Mouse (Mus musculus): Measurements from ENCODE around the gene Zeb2. TPM values are rescaled to one million over a fixed set of nuclear protein-coding genes. Genes with fewer than 3 reads are reported as not detected.

Gene Zeb2
- polyA plus RNA-seq, 1 experiment from 2014 or later = 32.3 TPM

- WGBS = 88% methylated on average over 3 of the region's 3 CpGs
- Histone ChIP-seq H3K27ac (replicated peaks; ENCODE audit: low read depth, low read length) (no peak overlapping the region), H3K4me2 (ENCODE audit: low read length) (no peak overlapping the region), H3K9ac (replicated peaks; ENCODE audit: low read length) (no peak overlapping the region), H3K4me1 (ENCODE audit: control insufficient read depth, insufficient read depth, low read length) (peaks cover 14% of the 10 kb centered on the region; the same call in 1 of the 2 replicates), H3K36me3 (ENCODE audit: control insufficient read depth, insufficient read depth, low read length) (no peaks in the 10 kb centered on the region), H3K9me3 (ENCODE audit: control insufficient read depth, low read length) (no peaks in the 10 kb centered on the region), H3K27me3 (ENCODE audit: control insufficient read depth, insufficient read depth, low read length) (no peaks in the 10 kb centered on the region), H3K4me3 (replicated peaks; ENCODE audit: low read depth, low read length) (no peak overlapping the region)
- DNase-seq (no peak), ATAC-seq (ENCODE audit: low FRiP score, low TSS enrichment) (no peak)
Observed at GRCm38 (mm10) chr2:44981646-44982045, 135.5 kb downstream of the Zeb2 start.

GRCm38 (mm10) chr2:44979042-44979721 lies 138.0 kb downstream of the Zeb2 start:
- 5% methylated on average over 18 of the region's 18 CpGs for WGBS
- no peak overlapping the region for H3K27ac ChIP-seq (replicated peaks; ENCODE audit: low read depth, low read length)
- peak overlapping the region; percentile 26; the same call in 1 of the 2 replicates for H3K9ac ChIP-seq (replicated peaks; ENCODE audit: low read length)
- H3K27me3 ChIP-seq (ENCODE audit: control insufficient read depth, insufficient read depth, low read length) = no peaks in the 10 kb centered on the region
- no peaks in the 10 kb centered on the region for H3K9me3 ChIP-seq (ENCODE audit: control insufficient read depth, low read length)
- H3K4me1 ChIP-seq (ENCODE audit: control insufficient read depth, insufficient read depth, low read length) = peaks cover 14% of the 10 kb centered on the region; the same call in 1 of the 2 replicates
- H3K4me2 ChIP-seq (ENCODE audit: low read length) = peak overlapping the region; percentile 60
- H3K4me3 ChIP-seq (replicated peaks; ENCODE audit: low read depth, low read length) = peak overlapping the region; percentile 33
- ATAC-seq (ENCODE audit: low FRiP score, low TSS enrichment) (peak; percentile 70; the same call in 1 of the 2 replicates), DNase-seq (peak; percentile 69)
- no peaks in the 10 kb centered on the region for H3K36me3 ChIP-seq (ENCODE audit: control insufficient read depth, insufficient read depth, low read length)

GRCm38 (mm10) chr2:44978038-44978437 lies 139.2 kb downstream of the Zeb2 start:
- DNase-seq = no peak
- Histone ChIP-seq H3K4me2 (ENCODE audit: low read length) (no peak overlapping the region), H3K9ac (replicated peaks; ENCODE audit: low read length) (no peak overlapping the region), H3K4me3 (replicated peaks; ENCODE audit: low read depth, low read length) (no peak overlapping the region), H3K9me3 (ENCODE audit: control insufficient read depth, low read length) (no peaks in the 10 kb centered on the region), H3K4me1 (ENCODE audit: control insufficient read depth, insufficient read depth, low read length) (peaks cover 14% of the 10 kb centered on the region; the same call in 1 of the 2 replicates), H3K27me3 (ENCODE audit: control insufficient read depth, insufficient read depth, low read length) (no peaks in the 10 kb centered on the region), H3K27ac (replicated peaks; ENCODE audit: low read depth, low read length) (no peak overlapping the region), H3K36me3 (ENCODE audit: control insufficient read depth, insufficient read depth, low read length) (no peaks in the 10 kb centered on the region)
- WGBS = 83% methylated on average over 6 of the region's 6 CpGs
- no peak for ATAC-seq (ENCODE audit: low FRiP score, low TSS enrichment)

- no peak for ATAC-seq (ENCODE audit: low FRiP score, low TSS enrichment)
- H3K9ac ChIP-seq (replicated peaks; ENCODE audit: low read length) = no peak overlapping the region
- peaks cover 14% of the 10 kb centered on the region; the same call in 1 of the 2 replicates for H3K4me1 ChIP-seq (ENCODE audit: control insufficient read depth, insufficient read depth, low read length)
- no peak for DNase-seq
- H3K27ac ChIP-seq (replicated peaks; ENCODE audit: low read depth, low read length) = no peak overlapping the region
- 56% methylated on average over 2 of the region's 2 CpGs for WGBS
- no peak overlapping the region for H3K4me3 ChIP-seq (replicated peaks; ENCODE audit: low read depth, low read length)
- H3K36me3 ChIP-seq (ENCODE audit: control insufficient read depth, insufficient read depth, low read length) = no peaks in the 10 kb centered on the region
- no peak overlapping the region for H3K4me2 ChIP-seq (ENCODE audit: low read length)
- H3K9me3 ChIP-seq (ENCODE audit: control insufficient read depth, low read length) = no peaks in the 10 kb centered on the region
- H3K27me3 ChIP-seq (ENCODE audit: control insufficient read depth, insufficient read depth, low read length) = no peaks in the 10 kb centered on the region
Observed at GRCm38 (mm10) chr2:44977556-44977955, 139.6 kb downstream of the Zeb2 start.

- WGBS = 87% methylated on average over 3 of the region's 3 CpGs
- no peaks in the 10 kb centered on the region for H3K27me3 ChIP-seq (ENCODE audit: control insufficient read depth, insufficient read depth, low read length)
- no peak overlapping the region for H3K9ac ChIP-seq (replicated peaks; ENCODE audit: low read length)
- H3K4me1 ChIP-seq (ENCODE audit: control insufficient read depth, insufficient read depth, low read length) = peaks cover 14% of the 10 kb centered on the region; the same call in 1 of the 2 replicates
- H3K36me3 ChIP-seq (ENCODE audit: control insufficient read depth, insufficient read depth, low read length) = no peaks in the 10 kb centered on the region
- no peak overlapping the region for H3K4me2 ChIP-seq (ENCODE audit: low read length)
- H3K9me3 ChIP-seq (ENCODE audit: control insufficient read depth, low read length) = no peaks in the 10 kb centered on the region
- ATAC-seq (ENCODE audit: low FRiP score, low TSS enrichment) (no peak), DNase-seq (no peak)
- no peak overlapping the region for H3K4me3 ChIP-seq (replicated peaks; ENCODE audit: low read depth, low read length)
- H3K27ac ChIP-seq (replicated peaks; ENCODE audit: low read depth, low read length) = no peak overlapping the region
Observed at GRCm38 (mm10) chr2:44977051-44977450, 140.1 kb downstream of the Zeb2 start.

GRCm38 (mm10) chr2:44976484-44976883 lies 140.7 kb downstream of the Zeb2 start:
- 54% methylated on average over 4 of the region's 4 CpGs for WGBS

GRCm38 (mm10) chr2:44973828-44974227 lies 143.4 kb downstream of the Zeb2 start:
- no peak for DNase-seq
- Histone ChIP-seq H3K4me2 (ENCODE audit: low read length) (no peak overlapping the region), H3K4me3 (replicated peaks; ENCODE audit: low read depth, low read length) (no peak overlapping the region), H3K27ac (replicated peaks; ENCODE audit: low read depth, low read length) (no peak overlapping the region), H3K9ac (replicated peaks; ENCODE audit: low read length) (no peak overlapping the region), H3K36me3 (ENCODE audit: control insufficient read depth, insufficient read depth, low read length) (no peaks in the 10 kb centered on the region), H3K4me1 (ENCODE audit: control insufficient read depth, insufficient read depth, low read length) (peaks cover 2% of the 10 kb centered on the region; the same call in 1 of the 2 replicates), H3K27me3 (ENCODE audit: control insufficient read depth, insufficient read depth, low read length) (no peaks in the 10 kb centered on the region), H3K9me3 (ENCODE audit: control insufficient read depth, low read length) (no peaks in the 10 kb centered on the region)
- ATAC-seq (ENCODE audit: low FRiP score, low TSS enrichment) = no peak
- WGBS = 95% methylated on average over 6 of the region's 6 CpGs

More at GRCm38 (mm10) chr2:44976484-44976883, 140.7 kb downstream of the Zeb2 start:
- Histone ChIP-seq H3K4me3 (replicated peaks; ENCODE audit: low read depth, low read length) (no peak overlapping the region), H3K27me3 (ENCODE audit: control insufficient read depth, insufficient read depth, low read length) (no peaks in the 10 kb centered on the region), H3K9ac (replicated peaks; ENCODE audit: low read length) (no peak overlapping the region), H3K9me3 (ENCODE audit: control insufficient read depth, low read length) (no peaks in the 10 kb centered on the region), H3K36me3 (ENCODE audit: control insufficient read depth, insufficient read depth, low read length) (no peaks in the 10 kb centered on the region), H3K4me2 (ENCODE audit: low read length) (no peak overlapping the region), H3K27ac (replicated peaks; ENCODE audit: low read depth, low read length) (no peak overlapping the region), H3K4me1 (ENCODE audit: control insufficient read depth, insufficient read depth, low read length) (peaks cover 14% of the 10 kb centered on the region; the same call in 1 of the 2 replicates)
- no peak for DNase-seq
- ATAC-seq (ENCODE audit: low FRiP score, low TSS enrichment) = no peak

- H3K9me3 ChIP-seq (ENCODE audit: control insufficient read depth, low read length) = no peaks in the 10 kb centered on the region
- no peaks in the 10 kb centered on the region for H3K4me1 ChIP-seq (ENCODE audit: control insufficient read depth, insufficient read depth, low read length)
- H3K27ac ChIP-seq (replicated peaks; ENCODE audit: low read depth, low read length) = no peak overlapping the region
- H3K9ac ChIP-seq (replicated peaks; ENCODE audit: low read length) = no peak overlapping the region
- H3K27me3 ChIP-seq (ENCODE audit: control insufficient read depth, insufficient read depth, low read length) = no peaks in the 10 kb centered on the region
- H3K4me2 ChIP-seq (ENCODE audit: low read length) = no peak overlapping the region
- no peaks in the 10 kb centered on the region for H3K36me3 ChIP-seq (ENCODE audit: control insufficient read depth, insufficient read depth, low read length)
- WGBS = 83% methylated on average over 6 of the region's 6 CpGs
- DNase-seq (no peak), ATAC-seq (ENCODE audit: low FRiP score, low TSS enrichment) (no peak)
- H3K4me3 ChIP-seq (replicated peaks; ENCODE audit: low read depth, low read length) = no peak overlapping the region
Observed at GRCm38 (mm10) chr2:44970087-44970646, 147.0 kb downstream of the Zeb2 start.

GRCm38 (mm10) chr2:44969640-44970039 lies 147.6 kb downstream of the Zeb2 start:
- no peak overlapping the region for H3K9ac ChIP-seq (replicated peaks; ENCODE audit: low read length)
- H3K9me3 ChIP-seq (ENCODE audit: control insufficient read depth, low read length) = no peaks in the 10 kb centered on the region
- H3K4me2 ChIP-seq (ENCODE audit: low read length) = no peak overlapping the region
- H3K36me3 ChIP-seq (ENCODE audit: control insufficient read depth, insufficient read depth, low read length) = no peaks in the 10 kb centered on the region
- H3K27me3 ChIP-seq (ENCODE audit: control insufficient read depth, insufficient read depth, low read length) = no peaks in the 10 kb centered on the region
- H3K27ac ChIP-seq (replicated peaks; ENCODE audit: low read depth, low read length) = no peak overlapping the region
- ATAC-seq (ENCODE audit: low FRiP score, low TSS enrichment) = no peak
- WGBS = 98% methylated on average over 1 of the region's 1 CpGs
- no peak for DNase-seq
- no peak overlapping the region for H3K4me3 ChIP-seq (replicated peaks; ENCODE audit: low read depth, low read length)
- no peaks in the 10 kb centered on the region for H3K4me1 ChIP-seq (ENCODE audit: control insufficient read depth, insufficient read depth, low read length)
